Mouse (Mus musculus) ES-Bruce4 (cell line): ENCODE results near the gene Med4. TPM values are rescaled to one million over a fixed set of nuclear protein-coding genes. Genes with fewer than 3 reads are reported as not detected.

ENCODE experiments used
- H3K27ac ChIP-seq: 2 replicates; pipeline ENCODE4 v1.5.1; 2012; ENCODE audit warnings: low read length, inconsistent platforms; ENCODE audit not compliant: insufficient read depth
- H3K27me3 ChIP-seq: 2 replicates; pipeline ENCODE4 v1.6.1; 2012; ENCODE audit warnings: mild to moderate bottlenecking, low read length, inconsistent platforms; ENCODE audit not compliant: control insufficient read depth, poor library complexity, insufficient read depth, severe bottlenecking
- H3K36me3 ChIP-seq: 2 replicates; pipeline ENCODE4 v1.6.1; 2012; ENCODE audit warnings: inconsistent platforms, mild to moderate bottlenecking, low read length, moderate library complexity; ENCODE audit not compliant: control insufficient read depth, poor library complexity, insufficient read depth, severe bottlenecking
- H3K4me1 ChIP-seq: one replicate; pipeline ENCODE4 v1.8.1; 2011; ENCODE audit warnings: low read length; ENCODE audit not compliant: control insufficient read depth, insufficient read depth
- H3K4me3 ChIP-seq: 2 replicates; pipeline ENCODE4 v1.5.1; 2011; ENCODE audit warnings: low read depth, mild to moderate bottlenecking, low read length
- H3K9ac ChIP-seq: 2 replicates; pipeline ENCODE4 v1.6.1; 2012; ENCODE audit warnings: low read depth, mild to moderate bottlenecking, inconsistent platforms; ENCODE audit not compliant: poor library complexity, severe bottlenecking
- H3K9me3 ChIP-seq: replicated peaks from 2 replicates; pipeline ENCODE4 v1.6.1; 2012; ENCODE audit warnings: mild to moderate bottlenecking, low read length, inconsistent platforms; ENCODE audit not compliant: control insufficient read depth, poor library complexity, insufficient read depth, severe bottlenecking
- CTCF ChIP-seq: IDR thresholded peaks from one replicate; pipeline ENCODE4 v1.8.1; 2011; ENCODE audit warnings: low read depth, low read length
- EP300 ChIP-seq: IDR thresholded peaks from 2 replicates; pipeline ENCODE4 v1.6.1; 2011; ENCODE audit warnings: low read depth, low read length; ENCODE audit not compliant: insufficient read depth
- POLR2A ChIP-seq: IDR thresholded peaks from one replicate; pipeline ENCODE4 v1.8.1; 2011; ENCODE audit warnings: low read length; ENCODE audit not compliant: insufficient read depth
- polyA plus RNA-seq: library from polyadenylated mRNA; stranded (reverse); fragments of >200 nt; gene quantifications from 2 replicates; pipeline ENCODE4 v1.2.4, GENCODE M21; 2011; ENCODE audit warnings: low read depth; ENCODE audit not compliant: missing spikeins, insufficient read depth, insufficient read length

Gene Med4
- polyA plus RNA-seq, 1 experiment = 63.0 TPM

GRCm38 (mm10) chr14:73533755-73534465 is 24.1 kb downstream of the Med4 start:
- H3K9me3 ChIP-seq = no peaks in the 10 kb centered on the region
- H3K27me3 ChIP-seq = no peaks in the 10 kb centered on the region; the same call in 1 of the 2 replicates
- H3K9ac ChIP-seq = no peak overlapping the region
- no peak overlapping the region for H3K27ac ChIP-seq
- H3K36me3 ChIP-seq = no peaks in the 10 kb centered on the region
- H3K4me1 ChIP-seq = no peaks in the 10 kb centered on the region
- TF ChIP-seq CTCF = no peak
- no peak for TF ChIP-seq POLR2A
- TF ChIP-seq EP300 = no peak
- H3K4me3 ChIP-seq = no peak overlapping the region

- no peak overlapping the region for H3K9ac ChIP-seq
- no peaks in the 10 kb centered on the region; the same call in 1 of the 2 replicates for H3K27me3 ChIP-seq
- no peaks in the 10 kb centered on the region for H3K36me3 ChIP-seq
- no peak overlapping the region for H3K4me3 ChIP-seq
- no peaks in the 10 kb centered on the region for H3K9me3 ChIP-seq
- no peak overlapping the region for H3K27ac ChIP-seq
- TF ChIP-seq POLR2A (no peak), CTCF (no peak), EP300 (no peak)
- no peaks in the 10 kb centered on the region for H3K4me1 ChIP-seq
Measured at GRCm38 (mm10) chr14:73535641-73536040, 25.8 kb downstream of the Med4 start.

DNA sequence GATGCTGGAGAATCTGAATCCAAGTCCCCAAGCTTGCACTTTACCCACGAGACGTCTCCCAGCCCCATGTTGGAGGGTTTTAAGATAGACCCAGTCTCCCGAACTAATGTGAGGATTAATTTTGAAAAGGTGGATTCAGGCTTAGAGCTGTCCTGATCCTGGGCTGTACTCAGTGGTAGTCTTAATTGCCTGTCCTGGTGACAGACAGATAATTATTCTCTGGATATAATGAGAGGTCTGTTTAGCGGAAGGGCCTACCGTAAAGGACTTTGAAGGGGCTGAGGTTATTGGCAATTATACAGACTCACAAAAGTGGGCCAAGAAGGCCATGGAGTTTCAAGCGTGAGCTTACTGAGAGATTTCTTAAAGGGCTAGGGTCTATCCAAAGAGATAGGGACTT is 34.0 kb downstream of the Med4 start:
- no peak for TF ChIP-seq POLR2A
- no peak for TF ChIP-seq CTCF
- no peak for TF ChIP-seq EP300
- Histone ChIP-seq H3K36me3 (no peaks in the 10 kb centered on the region), H3K27ac (no peak overlapping the region), H3K4me3 (no peak overlapping the region), H3K9ac (no peak overlapping the region), H3K27me3 (no peaks in the 10 kb centered on the region), H3K9me3 (no peaks in the 10 kb centered on the region), H3K4me1 (no peaks in the 10 kb centered on the region)

- Histone ChIP-seq H3K9ac (no peak overlapping the region), H3K4me1 (peaks cover 2% of the 10 kb centered on the region), H3K36me3 (no peaks in the 10 kb centered on the region), H3K9me3 (no peaks in the 10 kb centered on the region), H3K27ac (no peak overlapping the region), H3K4me3 (no peak overlapping the region), H3K27me3 (no peaks in the 10 kb centered on the region)
- no peak for TF ChIP-seq POLR2A
- no peak for TF ChIP-seq CTCF
- no peak for TF ChIP-seq EP300
Measured at GRCm38 (mm10) chr14:73547034-73547433, 37.2 kb downstream of the Med4 start.

- Histone ChIP-seq H3K9me3 (no peaks in the 10 kb centered on the region), H3K9ac (no peak within 1 kb of the TSS), H3K4me1 (peaks cover 2% of the 10 kb centered on the region), H3K27ac (no peak within 1 kb of the TSS), H3K36me3 (no peaks in the 10 kb centered on the region), H3K27me3 (no peaks in the 10 kb centered on the region), H3K4me3 (no peak within 1 kb of the TSS)
- TF ChIP-seq EP300 (no peak), POLR2A (no peak), CTCF (no peak)
Measured at GRCm38 (mm10) chr14:73548051-73548450, 38.2 kb downstream of the Med4 start, which contains the start of gene Nudt15. TSS of gene Nudt15 (minus strand) at chr14:73548242.

DNA sequence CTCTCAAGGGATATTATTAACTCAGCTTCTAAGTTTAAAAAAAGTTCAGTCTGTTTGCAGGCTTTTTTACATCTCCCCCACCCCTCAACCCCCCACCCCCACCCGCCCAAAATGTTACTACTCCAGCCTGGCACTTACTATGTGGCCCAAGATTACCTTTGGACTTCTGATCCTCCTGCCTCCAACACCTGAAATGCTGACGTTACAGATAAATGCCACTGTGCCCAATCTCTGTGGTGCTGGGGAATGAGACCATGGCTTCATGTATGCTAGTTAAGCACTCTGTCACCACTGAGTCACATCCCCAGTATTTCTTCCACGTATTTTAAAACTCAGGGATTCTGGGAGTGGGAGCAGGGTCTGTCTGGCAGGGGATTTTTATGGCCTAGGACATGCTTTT is 40.5 kb downstream of the Med4 start:
- Histone ChIP-seq H3K36me3 (no peaks in the 10 kb centered on the region), H3K9ac (no peak overlapping the region), H3K27me3 (no peaks in the 10 kb centered on the region), H3K27ac (no peak overlapping the region), H3K4me1 (peaks cover 2% of the 10 kb centered on the region), H3K4me3 (no peak overlapping the region), H3K9me3 (no peaks in the 10 kb centered on the region)
- TF ChIP-seq CTCF (no peak), EP300 (no peak), POLR2A (no peak)
